Mouse (Mus musculus) right cerebral cortex, adult 18-20 months (tissue): ENCODE measurements around the gene Ugcg.

Source experiments
- DNase-seq: peaks from one replicate; pipeline ENCODE4 v3.0.0; 2022; ENCODE audit warnings: mixed read lengths

Ugcg gene

GRCm38 (mm10) chr4:59190650-59191424, 1.8 kb downstream of the Ugcg start:
- DNase-seq, result no peak

- no peak for DNase-seq
Observed at GRCm38 (mm10) chr4:59194731-59195496, 5.9 kb downstream of the Ugcg start.

GRCm38 (mm10) chr4:59196346-59197077, 7.5 kb downstream of the Ugcg start:
- DNase-seq, result no peak

GRCm38 (mm10) chr4:59197078-59197424, 8.0 kb downstream of the Ugcg start:
- no peak for DNase-seq

- no peak for DNase-seq
Observed at GRCm38 (mm10) chr4:59197462-59197861, 8.4 kb downstream of the Ugcg start.

GRCm38 (mm10) chr4:59199341-59199740, 10.3 kb downstream of the Ugcg start:
- DNase-seq, result peak; percentile 26

- DNase-seq, result no peak
Observed at GRCm38 (mm10) chr4:59199805-59200204, 10.7 kb downstream of the Ugcg start.

GRCm38 (mm10) chr4:59200636-59201035, 11.6 kb downstream of the Ugcg start:
- no peak for DNase-seq

- no peak for DNase-seq
Observed at GRCm38 (mm10) chr4:59204616-59205015, 15.6 kb downstream of the Ugcg start.

- DNase-seq, result no peak
Observed at GRCm38 (mm10) chr4:59205758-59206340, 16.8 kb downstream of the Ugcg start.

- no peak for DNase-seq
Observed at GRCm38 (mm10) chr4:59206600-59206999, 17.5 kb downstream of the Ugcg start.

- no peak for DNase-seq
Observed at GRCm38 (mm10) chr4:59208607-59209006, 19.6 kb downstream of the Ugcg start.

- no peak for DNase-seq
Observed at GRCm38 (mm10) chr4:59211181-59211580, 22.1 kb downstream of the Ugcg start.

GRCm38 (mm10) chr4:59213833-59214232, 24.8 kb downstream of the Ugcg start:
- DNase-seq, result no peak

GRCm38 (mm10) chr4:59214695-59215094, 25.6 kb downstream of the Ugcg start:
- DNase-seq, result no peak

- no peak for DNase-seq
Observed at GRCm38 (mm10) chr4:59215585-59215984, 26.5 kb downstream of the Ugcg start.

GRCm38 (mm10) chr4:59217101-59217500, 28.0 kb downstream of the Ugcg start:
- no peak for DNase-seq

- DNase-seq, result no peak
Observed at GRCm38 (mm10) chr4:59218154-59218553, 29.1 kb downstream of the Ugcg start.

GRCm38 (mm10) chr4:59222226-59222625, 33.2 kb downstream of the Ugcg start:
- DNase-seq, result no peak

GRCm38 (mm10) chr4:59223055-59223615, 34.1 kb downstream of the Ugcg start:
- no peak for DNase-seq

GRCm38 (mm10) chr4:59224889-59225288, 35.8 kb downstream of the Ugcg start:
- no peak for DNase-seq

GRCm38 (mm10) chr4:59227047-59227446, 38.0 kb downstream of the Ugcg start:
- no peak for DNase-seq

- DNase-seq, result no peak
Observed at GRCm38 (mm10) chr4:59228951-59229350, 39.9 kb downstream of the Ugcg start.
